Mouse (Mus musculus) erythroblast, embryonic 14.5 days (primary cell): ENCODE results near the gene Dcps. TPM values are rescaled to one million over a fixed set of nuclear protein-coding genes. Genes with fewer than 3 reads are reported as not detected.
A peak's percentile ranks its signal among the peaks of the same experiment; 100 is the strongest.

ENCODE experiments used
- H3K27me3 ChIP-seq: 2 replicates; pipeline ENCODE4 v1.6.1; 2012; ENCODE audit warnings: inconsistent platforms; ENCODE audit not compliant: control insufficient read depth
- H3K36me3 ChIP-seq: 2 replicates; pipeline ENCODE4 v1.6.1; 2012; ENCODE audit warnings: mild to moderate bottlenecking, inconsistent platforms; ENCODE audit not compliant: control insufficient read depth
- H3K4me1 ChIP-seq: 2 replicates; pipeline ENCODE4 v1.6.1; 2012; ENCODE audit warnings: inconsistent platforms; ENCODE audit not compliant: control insufficient read depth
- H3K4me3 ChIP-seq: replicated peaks from 2 replicates; pipeline ENCODE3; 2012; ENCODE audit warnings: moderate library complexity, mild to moderate bottlenecking, inconsistent platforms
- H3K9me3 ChIP-seq: 2 replicates; pipeline ENCODE4 v1.6.1; 2012; ENCODE audit warnings: low read length, inconsistent platforms, mixed read lengths; ENCODE audit not compliant: control insufficient read depth
- GATA1 ChIP-seq: IDR thresholded peaks from 2 replicates; pipeline ENCODE4 v1.6.1; 2012; ENCODE audit warnings: low read length, inconsistent platforms, mixed read lengths
- TAL1 ChIP-seq: IDR thresholded peaks from 3 replicates; pipeline ENCODE4 v1.6.1; 2012; ENCODE audit warnings: low read length, inconsistent platforms, mixed read lengths
- polyA plus RNA-seq: library from polyadenylated mRNA; stranded (reverse); fragments of >175 nt; gene quantifications from 2 replicates; pipeline ENCODE4 v1.2.3, GENCODE M21; 2012

Dcps gene
- polyA plus RNA-seq, 1 experiment, result 11.0 TPM

- TF ChIP-seq TAL1 (peak; percentile 38; the same call in 1 of the 3 replicates), GATA1 (0 out of 2 replicates have a peak, but pooled peaks have one; percentile 27)
- Histone ChIP-seq H3K4me3 (peak overlapping the region; percentile 42), H3K4me1 (peaks cover 83% of the 10 kb centered on the region), H3K27me3 (no peaks in the 10 kb centered on the region), H3K36me3 (peaks cover 80% of the 10 kb centered on the region), H3K9me3 (no peaks in the 10 kb centered on the region)
These were observed 69.7 kb downstream of the Dcps start for GRCm38 (mm10) chr9:35105884-35106880.

- peaks cover 80% of the 10 kb centered on the region for H3K36me3 ChIP-seq
- no peaks in the 10 kb centered on the region for H3K9me3 ChIP-seq
- TF ChIP-seq TAL1, result no peak
- no peak for TF ChIP-seq GATA1
- H3K4me3 ChIP-seq, result peak overlapping the region; percentile 42
- H3K4me1 ChIP-seq, result peaks cover 82% of the 10 kb centered on the region
- no peaks in the 10 kb centered on the region for H3K27me3 ChIP-seq
These were observed 70.4 kb downstream of the Dcps start for GRCm38 (mm10) chr9:35105438-35105837.

GRCm38 (mm10) chr9:35104711-35105110 lies 71.2 kb downstream of the Dcps start:
- Histone ChIP-seq H3K4me3 (no peak overlapping the region), H3K36me3 (peaks cover 77% of the 10 kb centered on the region), H3K9me3 (no peaks in the 10 kb centered on the region), H3K4me1 (peaks cover 81% of the 10 kb centered on the region), H3K27me3 (no peaks in the 10 kb centered on the region)
- TF ChIP-seq TAL1 (no peak), GATA1 (no peak)

- TF ChIP-seq TAL1 (no peak), GATA1 (no peak)
- peaks cover 80% of the 10 kb centered on the region for H3K4me1 ChIP-seq
- no peaks in the 10 kb centered on the region for H3K9me3 ChIP-seq
- no peak overlapping the region for H3K4me3 ChIP-seq
- no peaks in the 10 kb centered on the region for H3K27me3 ChIP-seq
- peaks cover 84% of the 10 kb centered on the region for H3K36me3 ChIP-seq
These were observed 77.1 kb downstream of the Dcps start for GRCm38 (mm10) chr9:35098762-35099161.

- Histone ChIP-seq H3K4me1 (peaks cover 77% of the 10 kb centered on the region), H3K4me3 (no peak overlapping the region), H3K36me3 (peaks cover 77% of the 10 kb centered on the region), H3K27me3 (no peaks in the 10 kb centered on the region), H3K9me3 (no peaks in the 10 kb centered on the region)
- no peak for TF ChIP-seq TAL1
- no peak for TF ChIP-seq GATA1
These were observed 78.0 kb downstream of the Dcps start for GRCm38 (mm10) chr9:35097901-35098300.

GRCm38 (mm10) chr9:35095726-35096125 lies 80.1 kb downstream of the Dcps start:
- Histone ChIP-seq H3K27me3 (no peaks in the 10 kb centered on the region), H3K9me3 (no peaks in the 10 kb centered on the region), H3K36me3 (peaks cover 58% of the 10 kb centered on the region), H3K4me3 (no peak overlapping the region), H3K4me1 (peaks cover 67% of the 10 kb centered on the region)
- no peak for TF ChIP-seq GATA1
- no peak for TF ChIP-seq TAL1

- TF ChIP-seq GATA1, result no peak
- TF ChIP-seq TAL1, result no peak
- H3K9me3 ChIP-seq, result no peaks in the 10 kb centered on the region
- peaks cover 39% of the 10 kb centered on the region for H3K36me3 ChIP-seq
- H3K4me3 ChIP-seq, result no peak overlapping the region
- H3K27me3 ChIP-seq, result no peaks in the 10 kb centered on the region
- H3K4me1 ChIP-seq, result peaks cover 46% of the 10 kb centered on the region
These were observed 82.5 kb downstream of the Dcps start for GRCm38 (mm10) chr9:35093350-35093749.

- no peak overlapping the region for H3K4me3 ChIP-seq
- H3K36me3 ChIP-seq, result peaks cover 37% of the 10 kb centered on the region
- TF ChIP-seq TAL1 (no peak), GATA1 (no peak)
- no peaks in the 10 kb centered on the region for H3K27me3 ChIP-seq
- H3K4me1 ChIP-seq, result peaks cover 41% of the 10 kb centered on the region
- no peaks in the 10 kb centered on the region for H3K9me3 ChIP-seq
These were observed 83.0 kb downstream of the Dcps start for GRCm38 (mm10) chr9:35092904-35093303.

Other genes with a start within 250 kb of the Dcps start
- 2.7 and 3.7 TPM in 2 replicates for gene St3gal4, start 56.8 kb downstream of the Dcps start, polyA plus RNA-seq
- gene Srpr, start 24.1 kb upstream of the Dcps start, polyA plus RNA-seq, result 0.85 and 0.93 TPM in 2 replicates
- 0.07 and 0.10 TPM in 2 replicates for gene Tirap, start 24.2 kb upstream of the Dcps start, polyA plus RNA-seq
- 0.41 and 0.56 TPM in 2 replicates for gene Foxred1, start 35.0 kb upstream of the Dcps start, polyA plus RNA-seq
- 0.20 and 0.31 TPM in 2 replicates for gene Fam118b, start 91.7 kb upstream of the Dcps start, polyA plus RNA-seq
- gene Rpusd4, start 91.8 kb upstream of the Dcps start, polyA plus RNA-seq, result 0.07 and 0.16 TPM in 2 replicates
- not detected in 2 replicates for gene Cdon, start 245.1 kb upstream of the Dcps start, polyA plus RNA-seq